Mouse (Mus musculus): ENCODE data around the gene Srcin1.

Gene Srcin1

GRCm38 (mm10) chr11:97578286-97578685 lies 2.3 kb upstream of the Srcin1 start:
- DNase-seq (ENCODE audit: low spot score), result no peak

GRCm38 (mm10) chr11:97575638-97576037 lies 348 bp downstream of the Srcin1 start:
- no peak for DNase-seq (ENCODE audit: low spot score)

GRCm38 (mm10) chr11:97575075-97575474 lies 911 bp downstream of the Srcin1 start:
- DNase-seq (ENCODE audit: low spot score), result no peak

GRCm38 (mm10) chr11:97574551-97575051 lies 1.4 kb downstream of the Srcin1 start:
- DNase-seq (ENCODE audit: low spot score), result no peak

- no peak for DNase-seq (ENCODE audit: low spot score)
These were observed 2.0 kb downstream of the Srcin1 start for GRCm38 (mm10) chr11:97573891-97574550.

GRCm38 (mm10) chr11:97572895-97573480 lies 3.0 kb downstream of the Srcin1 start:
- DNase-seq (ENCODE audit: low spot score), result no peak

- no peak for DNase-seq (ENCODE audit: low spot score)
These were observed 4.0 kb downstream of the Srcin1 start for GRCm38 (mm10) chr11:97572089-97572345.

GRCm38 (mm10) chr11:97571266-97572088 lies 4.5 kb downstream of the Srcin1 start:
- no peak for DNase-seq (ENCODE audit: low spot score)

GRCm38 (mm10) chr11:97570493-97571137 lies 5.4 kb downstream of the Srcin1 start:
- no peak for DNase-seq (ENCODE audit: low spot score)

- DNase-seq (ENCODE audit: low spot score), result no peak
These were observed 6.2 kb downstream of the Srcin1 start for GRCm38 (mm10) chr11:97569806-97570205.

GRCm38 (mm10) chr11:97569301-97569724 lies 6.7 kb downstream of the Srcin1 start:
- no peak for DNase-seq (ENCODE audit: low spot score)

- DNase-seq (ENCODE audit: low spot score), result peak; percentile 36
These were observed 7.3 kb downstream of the Srcin1 start for GRCm38 (mm10) chr11:97568729-97569128.

GRCm38 (mm10) chr11:97567480-97567879 lies 8.5 kb downstream of the Srcin1 start:
- no peak for DNase-seq (ENCODE audit: low spot score)

- no peak for DNase-seq (ENCODE audit: low spot score)
These were observed 9.4 kb downstream of the Srcin1 start for GRCm38 (mm10) chr11:97566551-97566950.

- DNase-seq (ENCODE audit: low spot score), result no peak
These were observed 12.3 kb downstream of the Srcin1 start for GRCm38 (mm10) chr11:97563730-97564129.

GRCm38 (mm10) chr11:97562536-97562935 lies 13.4 kb downstream of the Srcin1 start:
- DNase-seq (ENCODE audit: low spot score), result no peak

GRCm38 (mm10) chr11:97560210-97560963 lies 15.6 kb downstream of the Srcin1 start:
- no peak for DNase-seq (ENCODE audit: low spot score)

- DNase-seq (ENCODE audit: low spot score), result no peak
These were observed 16.4 kb downstream of the Srcin1 start for GRCm38 (mm10) chr11:97559549-97559948.

- no peak for DNase-seq (ENCODE audit: low spot score)
These were observed 18.1 kb downstream of the Srcin1 start for GRCm38 (mm10) chr11:97557885-97558284.

- no peak for DNase-seq (ENCODE audit: low spot score)
These were observed 19.2 kb downstream of the Srcin1 start for GRCm38 (mm10) chr11:97556569-97557408.

- DNase-seq (ENCODE audit: low spot score), result no peak
These were observed 20.8 kb downstream of the Srcin1 start for GRCm38 (mm10) chr11:97555144-97555543.
